Mouse (Mus musculus) forebrain, embryonic 11.5 days (tissue): Measurements from ENCODE around the gene Tbck. TPM values are rescaled to one million over a fixed set of nuclear protein-coding genes. Genes with fewer than 3 reads are reported as not detected.

Experiments used
- ATAC-seq: fragments of 200-750 bp; cut with Nextera tagmentation; replicated peaks from 2 replicates; pipeline ENCODE4 v1.8.0; 2017; ENCODE audit warnings: moderate TSS enrichment; ENCODE audit not compliant: low FRiP score
- DNase-seq: peaks from one replicate; pipeline ENCODE4 v3.0.0-alpha.2; 2017; ENCODE audit warnings: low spot score
- H3K27ac ChIP-seq: fragments of 300-500 bp; sonication (generic); 2 replicates; pipeline ENCODE4 v1.5.1; 2014; ENCODE audit warnings: low read depth, low read length
- H3K27me3 ChIP-seq: fragments of 300-500 bp; sonication (generic); 2 replicates; pipeline ENCODE4 v1.6.1; 2014; ENCODE audit warnings: mild to moderate bottlenecking, low read length, mixed read lengths; ENCODE audit not compliant: control insufficient read depth, insufficient read depth
- H3K36me3 ChIP-seq: fragments of 300-500 bp; sonication (generic); 2 replicates; pipeline ENCODE4 v1.6.1; 2014; ENCODE audit warnings: mild to moderate bottlenecking, low read length, moderate library complexity, mixed read lengths; ENCODE audit not compliant: control insufficient read depth, insufficient read depth
- H3K4me1 ChIP-seq: fragments of 300-500 bp; sonication (generic); replicated peaks from 2 replicates; pipeline ENCODE4 v1.6.1; 2014; ENCODE audit warnings: low read length, mixed read lengths; ENCODE audit not compliant: control insufficient read depth, insufficient read depth
- H3K4me2 ChIP-seq: fragments of 300-500 bp; sonication (generic); 2 replicates; pipeline ENCODE4 v1.6.1; 2014; ENCODE audit warnings: low read depth, mild to moderate bottlenecking, low read length, moderate library complexity, mixed read lengths; ENCODE audit not compliant: severe bottlenecking
- H3K4me3 ChIP-seq: fragments of 300-500 bp; sonication (generic); 2 replicates; pipeline ENCODE4 v1.5.1; 2014; ENCODE audit warnings: low read depth, low read length
- H3K9ac ChIP-seq: fragments of 300-500 bp; sonication (generic); 2 replicates; pipeline ENCODE4 v1.6.1; 2014; ENCODE audit warnings: low read length
- H3K9me3 ChIP-seq: fragments of 300-500 bp; sonication (generic); 2 replicates; pipeline ENCODE4 v1.6.1; 2016; ENCODE audit warnings: low read length, mixed read lengths; ENCODE audit not compliant: control insufficient read depth
- WGBS: fragments of 180-500 bp; shearing (Covaris S2); extraction: QIAGEN DNeasy Blood & Tissue Kit; methylation state at CpG from one replicate; pipeline ENCODE4 v1.1.7; 2014; 5-methylcytosine and 5-hydroxymethylcytosine counted together
- polyA plus RNA-seq: library from polyadenylated mRNA; unstranded; fragments of >200 nt; fragmentation: Nextera tagmentation; extraction: Ambion mirVana; gene quantifications from 2 replicates; pipeline ENCODE4 v1.2.1, GENCODE M21; 2014

Tbck gene
- polyA plus RNA-seq, 1 experiment from 2014 or later, result 25.5 TPM

- no peak for ATAC-seq
- no peak overlapping the region for H3K4me3 ChIP-seq
These were observed 124.1 kb downstream of the Tbck start for GRCm38 (mm10) chr3:132807888-132808579.

GRCm38 (mm10) chr3:132808951-132809350 is 125.0 kb downstream of the Tbck start:
- Histone ChIP-seq H3K9me3 (no peaks in the 10 kb centered on the region), H3K36me3 (no peaks in the 10 kb centered on the region), H3K27ac (no peak overlapping the region), H3K27me3 (no peaks in the 10 kb centered on the region), H3K4me3 (no peak overlapping the region), H3K9ac (no peak overlapping the region), H3K4me1 (no peaks in the 10 kb centered on the region), H3K4me2 (no peak overlapping the region)
- ATAC-seq, result no peak
- DNase-seq, result no peak
- WGBS, result 96% methylated on average over 3 of the region's 3 CpGs

More at GRCm38 (mm10) chr3:132807888-132808579, 124.1 kb downstream of the Tbck start:
- no peak overlapping the region for H3K27ac ChIP-seq
- H3K9ac ChIP-seq, result no peak overlapping the region
- H3K36me3 ChIP-seq, result no peaks in the 10 kb centered on the region
- no peaks in the 10 kb centered on the region for H3K9me3 ChIP-seq
- H3K27me3 ChIP-seq, result no peaks in the 10 kb centered on the region
- H3K4me2 ChIP-seq, result no peak overlapping the region
- H3K4me1 ChIP-seq, result no peaks in the 10 kb centered on the region
- no peak for DNase-seq
- 82% methylated on average over 2 of the region's 2 CpGs for WGBS

- no peaks in the 10 kb centered on the region for H3K4me1 ChIP-seq
- DNase-seq (no peak), ATAC-seq (no peak)
- no peak overlapping the region for H3K4me2 ChIP-seq
- no peak overlapping the region for H3K4me3 ChIP-seq
- no peak overlapping the region for H3K27ac ChIP-seq
- H3K36me3 ChIP-seq, result no peaks in the 10 kb centered on the region
- no peaks in the 10 kb centered on the region for H3K27me3 ChIP-seq
- 84% methylated on average over 5 of the region's 5 CpGs for WGBS
- H3K9ac ChIP-seq, result no peak overlapping the region
- H3K9me3 ChIP-seq, result no peaks in the 10 kb centered on the region
These were observed 127.8 kb downstream of the Tbck start for GRCm38 (mm10) chr3:132811791-132812190.

- no peak overlapping the region for H3K27ac ChIP-seq
- no peaks in the 10 kb centered on the region for H3K27me3 ChIP-seq
- DNase-seq (no peak), ATAC-seq (no peak)
- H3K4me2 ChIP-seq, result no peak overlapping the region
- no peak overlapping the region for H3K4me3 ChIP-seq
- no peak overlapping the region for H3K9ac ChIP-seq
- WGBS, result 87% methylated on average over 5 of the region's 5 CpGs
- no peaks in the 10 kb centered on the region for H3K36me3 ChIP-seq
- no peaks in the 10 kb centered on the region for H3K4me1 ChIP-seq
- no peaks in the 10 kb centered on the region for H3K9me3 ChIP-seq
These were observed 128.4 kb downstream of the Tbck start for GRCm38 (mm10) chr3:132812356-132812755.

- Histone ChIP-seq H3K27ac (no peak overlapping the region), H3K4me1 (no peaks in the 10 kb centered on the region), H3K4me2 (no peak overlapping the region), H3K27me3 (no peaks in the 10 kb centered on the region), H3K36me3 (no peaks in the 10 kb centered on the region), H3K9ac (no peak overlapping the region), H3K9me3 (no peaks in the 10 kb centered on the region), H3K4me3 (no peak overlapping the region)
- ATAC-seq (no peak), DNase-seq (no peak)
- WGBS, result 86% methylated on average over 3 of the region's 3 CpGs
These were observed 129.2 kb downstream of the Tbck start for GRCm38 (mm10) chr3:132813147-132813546.

GRCm38 (mm10) chr3:132813706-132814497 is 130.0 kb downstream of the Tbck start:
- 87% methylated on average over 9 of the region's 9 CpGs for WGBS
- H3K36me3 ChIP-seq, result no peaks in the 10 kb centered on the region
- DNase-seq (no peak), ATAC-seq (no peak)
- H3K4me3 ChIP-seq, result no peak overlapping the region
- H3K4me1 ChIP-seq, result no peaks in the 10 kb centered on the region
- H3K9me3 ChIP-seq, result no peaks in the 10 kb centered on the region
- no peak overlapping the region for H3K27ac ChIP-seq
- no peak overlapping the region for H3K9ac ChIP-seq
- no peak overlapping the region for H3K4me2 ChIP-seq
- no peaks in the 10 kb centered on the region for H3K27me3 ChIP-seq

- no peak overlapping the region for H3K9ac ChIP-seq
- no peak for DNase-seq
- no peak for ATAC-seq
- no peaks in the 10 kb centered on the region for H3K9me3 ChIP-seq
- 92% methylated on average over 10 of the region's 10 CpGs for WGBS
- no peaks in the 10 kb centered on the region for H3K36me3 ChIP-seq
- no peak overlapping the region for H3K4me3 ChIP-seq
- no peaks in the 10 kb centered on the region for H3K4me1 ChIP-seq
- no peak overlapping the region for H3K4me2 ChIP-seq
- H3K27ac ChIP-seq, result no peak overlapping the region
- no peaks in the 10 kb centered on the region for H3K27me3 ChIP-seq
These were observed 131.0 kb downstream of the Tbck start for GRCm38 (mm10) chr3:132814791-132815496.

- Histone ChIP-seq H3K36me3 (no peaks in the 10 kb centered on the region), H3K4me1 (no peaks in the 10 kb centered on the region), H3K9me3 (no peaks in the 10 kb centered on the region), H3K4me2 (no peak overlapping the region), H3K27me3 (no peaks in the 10 kb centered on the region), H3K9ac (no peak overlapping the region), H3K27ac (no peak overlapping the region), H3K4me3 (no peak overlapping the region)
- WGBS, result 86% methylated on average over 4 of the region's 4 CpGs
- no peak for DNase-seq
- ATAC-seq, result no peak
These were observed 131.8 kb downstream of the Tbck start for GRCm38 (mm10) chr3:132815497-132816326.
